Mouse (Mus musculus): ENCODE measurements around the gene Sgta. TPM values are rescaled to one million over a fixed set of nuclear protein-coding genes. Genes with fewer than 3 reads are reported as not detected.

Sgta gene
- polyA plus RNA-seq, 1 experiment from 2014 or later = 262 TPM

- H3K27ac ChIP-seq (ENCODE audit: low read depth, low read length) = no peak overlapping the region
- no peaks in the 10 kb centered on the region for H3K4me1 ChIP-seq (ENCODE audit: control insufficient read depth, insufficient read depth, low read length)
- DNase-seq (ENCODE audit: low spot score) (no peak), ATAC-seq (ENCODE audit: insufficient read depth, low FRiP score, low TSS enrichment) (no peak)
- H3K27me3 ChIP-seq (ENCODE audit: control insufficient read depth, insufficient read depth, low read length) = no peaks in the 10 kb centered on the region
- H3K36me3 ChIP-seq (ENCODE audit: control insufficient read depth, insufficient read depth, low read length) = no peaks in the 10 kb centered on the region
- H3K4me3 ChIP-seq (ENCODE audit: low read depth, low read length) = no peak overlapping the region
- H3K9ac ChIP-seq (ENCODE audit: low read length) = no peak overlapping the region
- no peaks in the 10 kb centered on the region; the same call in 1 of the 2 replicates for H3K9me3 ChIP-seq (ENCODE audit: control insufficient read depth, low read length)
- H3K4me2 ChIP-seq (ENCODE audit: low read depth) = no peak overlapping the region
- WGBS = 49% methylated on average over 28 of the region's 28 CpGs
Observed at GRCm38 (mm10) chr10:81000197-81001062, 59.6 kb downstream of the Sgta start.

GRCm38 (mm10) chr10:80999362-81000196 is 60.4 kb downstream of the Sgta start:
- no peak overlapping the region for H3K4me3 ChIP-seq (ENCODE audit: low read depth, low read length)
- no peak overlapping the region for H3K27ac ChIP-seq (ENCODE audit: low read depth, low read length)

DNA sequence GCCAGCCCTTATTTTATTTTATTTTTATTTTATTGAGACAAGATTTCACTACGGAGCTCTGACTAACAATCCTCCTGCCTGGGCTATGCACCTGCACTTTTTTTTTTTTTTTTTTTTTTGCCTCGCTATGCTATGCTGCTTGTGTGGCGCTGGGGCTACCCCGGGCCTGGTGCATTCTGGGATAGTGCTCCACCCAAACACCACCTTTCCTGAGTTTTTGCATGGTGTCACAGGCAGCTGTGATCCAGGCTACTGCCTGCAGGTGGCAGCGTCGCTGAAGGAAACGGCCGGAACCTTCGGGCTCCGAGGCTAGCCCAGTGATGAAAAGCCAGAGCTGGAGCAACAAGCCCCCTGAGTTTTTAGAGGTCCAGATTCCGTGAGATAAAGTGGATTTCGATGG is 61.2 kb downstream of the Sgta start:
- H3K36me3 ChIP-seq (ENCODE audit: control insufficient read depth, insufficient read depth, low read length) = no peaks in the 10 kb centered on the region
- ATAC-seq (ENCODE audit: insufficient read depth, low FRiP score, low TSS enrichment) (no peak), DNase-seq (ENCODE audit: low spot score) (peak; percentile 77)
- H3K4me1 ChIP-seq (ENCODE audit: control insufficient read depth, insufficient read depth, low read length) = no peaks in the 10 kb centered on the region
- no peak overlapping the region for H3K4me2 ChIP-seq (ENCODE audit: low read depth)
- WGBS = 19% methylated on average over 12 of the region's 12 CpGs
- no peak overlapping the region for H3K27ac ChIP-seq (ENCODE audit: low read depth, low read length)
- no peak overlapping the region for H3K4me3 ChIP-seq (ENCODE audit: low read depth, low read length)
- H3K27me3 ChIP-seq (ENCODE audit: control insufficient read depth, insufficient read depth, low read length) = no peaks in the 10 kb centered on the region
- H3K9ac ChIP-seq (ENCODE audit: low read length) = no peak overlapping the region
- H3K9me3 ChIP-seq (ENCODE audit: control insufficient read depth, low read length) = no peaks in the 10 kb centered on the region; the same call in 1 of the 2 replicates

More at GRCm38 (mm10) chr10:80999362-81000196, 60.4 kb downstream of the Sgta start:
- 32% methylated on average over 35 of the region's 37 CpGs for WGBS
- DNase-seq (ENCODE audit: low spot score) (peak; percentile 89), ATAC-seq (ENCODE audit: insufficient read depth, low FRiP score, low TSS enrichment) (peak; percentile 73)
- no peaks in the 10 kb centered on the region; the same call in 1 of the 2 replicates for H3K9me3 ChIP-seq (ENCODE audit: control insufficient read depth, low read length)
- H3K4me2 ChIP-seq (ENCODE audit: low read depth) = no peak overlapping the region
- H3K9ac ChIP-seq (ENCODE audit: low read length) = no peak overlapping the region
- no peaks in the 10 kb centered on the region for H3K27me3 ChIP-seq (ENCODE audit: control insufficient read depth, insufficient read depth, low read length)
- H3K4me1 ChIP-seq (ENCODE audit: control insufficient read depth, insufficient read depth, low read length) = no peaks in the 10 kb centered on the region
- H3K36me3 ChIP-seq (ENCODE audit: control insufficient read depth, insufficient read depth, low read length) = no peaks in the 10 kb centered on the region

- no peak overlapping the region for H3K9ac ChIP-seq (ENCODE audit: low read length)
- no peaks in the 10 kb centered on the region for H3K36me3 ChIP-seq (ENCODE audit: control insufficient read depth, insufficient read depth, low read length)
- no peaks in the 10 kb centered on the region for H3K4me1 ChIP-seq (ENCODE audit: control insufficient read depth, insufficient read depth, low read length)
- ATAC-seq (ENCODE audit: insufficient read depth, low FRiP score, low TSS enrichment) (no peak), DNase-seq (ENCODE audit: low spot score) (peak; percentile 31)
- no peaks in the 10 kb centered on the region; the same call in 1 of the 2 replicates for H3K9me3 ChIP-seq (ENCODE audit: control insufficient read depth, low read length)
- H3K27ac ChIP-seq (ENCODE audit: low read depth, low read length) = no peak overlapping the region
- H3K4me3 ChIP-seq (ENCODE audit: low read depth, low read length) = no peak overlapping the region
- no peaks in the 10 kb centered on the region for H3K27me3 ChIP-seq (ENCODE audit: control insufficient read depth, insufficient read depth, low read length)
- 44% methylated on average over 14 of the region's 14 CpGs for WGBS
- no peak overlapping the region for H3K4me2 ChIP-seq (ENCODE audit: low read depth)
Observed at GRCm38 (mm10) chr10:80998021-80998420, 62.0 kb downstream of the Sgta start.

DNA sequence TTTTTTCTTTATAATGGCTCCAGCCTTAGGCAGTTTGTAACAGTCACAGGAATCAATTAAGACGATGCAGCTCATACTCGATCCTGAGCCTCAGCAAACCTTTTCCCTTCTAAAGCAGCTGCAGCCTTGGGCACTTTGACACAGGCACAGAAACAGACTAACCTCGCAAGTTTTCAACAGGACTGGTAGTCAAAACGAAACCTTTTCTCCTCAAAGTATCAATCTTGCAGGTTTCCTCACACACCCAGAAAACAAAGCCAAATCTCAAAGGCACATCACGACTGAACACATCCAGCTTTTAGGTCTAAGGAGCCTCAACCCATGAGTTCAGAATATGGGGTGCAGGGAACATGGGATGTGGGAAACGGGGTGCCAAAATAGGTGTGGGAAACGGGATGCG is 62.6 kb downstream of the Sgta start:
- no peak overlapping the region for H3K4me3 ChIP-seq (ENCODE audit: low read depth, low read length)
- no peaks in the 10 kb centered on the region for H3K4me1 ChIP-seq (ENCODE audit: control insufficient read depth, insufficient read depth, low read length)
- no peak overlapping the region for H3K4me2 ChIP-seq (ENCODE audit: low read depth)
- ATAC-seq (ENCODE audit: insufficient read depth, low FRiP score, low TSS enrichment) = no peak
- DNase-seq (ENCODE audit: low spot score) = no peak
- no peak overlapping the region for H3K9ac ChIP-seq (ENCODE audit: low read length)
- H3K9me3 ChIP-seq (ENCODE audit: control insufficient read depth, low read length) = no peaks in the 10 kb centered on the region; the same call in 1 of the 2 replicates
- no peaks in the 10 kb centered on the region for H3K36me3 ChIP-seq (ENCODE audit: control insufficient read depth, insufficient read depth, low read length)
- H3K27ac ChIP-seq (ENCODE audit: low read depth, low read length) = no peak overlapping the region
- WGBS = 88% methylated on average over 8 of the region's 8 CpGs
- H3K27me3 ChIP-seq (ENCODE audit: control insufficient read depth, insufficient read depth, low read length) = no peaks in the 10 kb centered on the region

DNA sequence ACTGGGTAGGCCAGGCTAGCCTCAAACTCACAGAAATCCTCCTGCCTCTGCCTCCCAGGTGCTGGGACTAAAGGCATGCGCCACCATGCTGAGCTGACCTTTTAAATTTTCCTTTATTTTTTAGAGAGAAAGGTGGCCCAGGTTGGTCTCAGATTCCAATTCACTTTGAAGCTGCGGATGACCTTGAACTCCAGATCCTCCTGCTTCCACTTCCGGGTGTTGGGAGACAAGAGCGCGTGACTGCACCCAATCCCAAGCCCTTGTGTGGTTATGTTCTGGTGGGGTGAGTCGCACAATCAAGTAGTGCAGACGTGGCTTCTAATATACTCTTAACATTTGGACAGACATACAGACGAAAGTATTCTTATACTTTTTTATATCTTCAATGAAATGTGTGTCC is 63.5 kb downstream of the Sgta start:
- WGBS = 95% methylated on average over 8 of the region's 8 CpGs
- Histone ChIP-seq H3K4me3 (ENCODE audit: low read depth, low read length) (no peak overlapping the region), H3K27me3 (ENCODE audit: control insufficient read depth, insufficient read depth, low read length) (no peaks in the 10 kb centered on the region), H3K36me3 (ENCODE audit: control insufficient read depth, insufficient read depth, low read length) (no peaks in the 10 kb centered on the region), H3K4me2 (ENCODE audit: low read depth) (no peak overlapping the region), H3K9me3 (ENCODE audit: control insufficient read depth, low read length) (no peaks in the 10 kb centered on the region; the same call in 1 of the 2 replicates), H3K9ac (ENCODE audit: low read length) (no peak overlapping the region), H3K27ac (ENCODE audit: low read depth, low read length) (no peak overlapping the region), H3K4me1 (ENCODE audit: control insufficient read depth, insufficient read depth, low read length) (no peaks in the 10 kb centered on the region)
- DNase-seq (ENCODE audit: low spot score) (no peak), ATAC-seq (ENCODE audit: insufficient read depth, low FRiP score, low TSS enrichment) (no peak)

GRCm38 (mm10) chr10:80995091-80995632 is 64.8 kb downstream of the Sgta start:
- Histone ChIP-seq H3K27ac (ENCODE audit: low read depth, low read length) (no peak overlapping the region), H3K9me3 (ENCODE audit: control insufficient read depth, low read length) (no peaks in the 10 kb centered on the region; the same call in 1 of the 2 replicates), H3K4me1 (ENCODE audit: control insufficient read depth, insufficient read depth, low read length) (no peaks in the 10 kb centered on the region), H3K27me3 (ENCODE audit: control insufficient read depth, insufficient read depth, low read length) (no peaks in the 10 kb centered on the region), H3K4me3 (ENCODE audit: low read depth, low read length) (no peak overlapping the region), H3K4me2 (ENCODE audit: low read depth) (no peak overlapping the region), H3K9ac (ENCODE audit: low read length) (no peak overlapping the region), H3K36me3 (ENCODE audit: control insufficient read depth, insufficient read depth, low read length) (no peaks in the 10 kb centered on the region)
- 10% methylated on average over 21 of the region's 21 CpGs for WGBS
- DNase-seq (ENCODE audit: low spot score) = peak; percentile 81
- ATAC-seq (ENCODE audit: insufficient read depth, low FRiP score, low TSS enrichment) = no peak

- Histone ChIP-seq H3K36me3 (ENCODE audit: control insufficient read depth, insufficient read depth, low read length) (no peaks in the 10 kb centered on the region), H3K9ac (ENCODE audit: low read length) (no peak overlapping the region), H3K9me3 (ENCODE audit: control insufficient read depth, low read length) (no peaks in the 10 kb centered on the region; the same call in 1 of the 2 replicates), H3K27me3 (ENCODE audit: control insufficient read depth, insufficient read depth, low read length) (no peaks in the 10 kb centered on the region), H3K27ac (ENCODE audit: low read depth, low read length) (no peak overlapping the region), H3K4me2 (ENCODE audit: low read depth) (no peak overlapping the region), H3K4me3 (ENCODE audit: low read depth, low read length) (no peak overlapping the region), H3K4me1 (ENCODE audit: control insufficient read depth, insufficient read depth, low read length) (no peaks in the 10 kb centered on the region)
- 56% methylated on average over 4 of the region's 4 CpGs for WGBS
- DNase-seq (ENCODE audit: low spot score) (no peak), ATAC-seq (ENCODE audit: insufficient read depth, low FRiP score, low TSS enrichment) (no peak)
Observed at GRCm38 (mm10) chr10:80994621-80995020, 65.4 kb downstream of the Sgta start.

Measured in neural tube, embryonic 11.5 days (tissue).